Mouse (Mus musculus) hindbrain, embryonic 16.5 days (tissue): ENCODE results near the gene A630095N17Rik. TPM values are rescaled to one million over a fixed set of nuclear protein-coding genes. Genes with fewer than 3 reads are reported as not detected.

Source experiments
- ATAC-seq: fragments of 200-750 bp; cut with Nextera tagmentation; 2 replicates; pipeline ENCODE4 v1.8.0; 2017; ENCODE audit warnings: moderate TSS enrichment, moderate library complexity
- H3K27ac ChIP-seq: fragments of 300-500 bp; sonication (generic); 2 replicates; pipeline ENCODE4 v1.5.1; 2014; ENCODE audit warnings: low read depth, mild to moderate bottlenecking, control low read depth, low read length, moderate library complexity
- H3K27me3 ChIP-seq: fragments of 300-500 bp; sonication (generic); replicated peaks from 2 replicates; pipeline ENCODE4 v1.6.1; 2014; ENCODE audit warnings: low read length; ENCODE audit not compliant: control insufficient read depth, insufficient read depth
- H3K36me3 ChIP-seq: fragments of 300-500 bp; sonication (generic); 2 replicates; pipeline ENCODE4 v1.6.1; 2014; ENCODE audit warnings: mild to moderate bottlenecking, low read length, moderate library complexity, mixed read lengths; ENCODE audit not compliant: control insufficient read depth, insufficient read depth
- H3K4me1 ChIP-seq: fragments of 300-500 bp; sonication (generic); 2 replicates; pipeline ENCODE4 v1.6.1; 2014; ENCODE audit warnings: low read depth, low read length; ENCODE audit not compliant: control insufficient read depth, insufficient read depth
- H3K4me2 ChIP-seq: fragments of 300-500 bp; sonication (generic); 2 replicates; pipeline ENCODE4 v1.6.1; 2014; ENCODE audit warnings: mild to moderate bottlenecking, low read length, control low read depth, moderate library complexity
- H3K4me3 ChIP-seq: fragments of 300-500 bp; sonication (generic); 2 replicates; pipeline ENCODE4 v1.5.1; 2014; ENCODE audit warnings: mild to moderate bottlenecking, low read length, control low read depth, moderate library complexity
- H3K9ac ChIP-seq: fragments of 300-500 bp; sonication (generic); 2 replicates; pipeline ENCODE4 v1.6.1; 2014; ENCODE audit warnings: low read depth, mild to moderate bottlenecking, control low read depth, low read length, moderate library complexity
- H3K9me3 ChIP-seq: fragments of 300-500 bp; sonication (generic); 2 replicates; pipeline ENCODE4 v1.6.1; 2014; ENCODE audit warnings: mild to moderate bottlenecking, low read length, moderate library complexity; ENCODE audit not compliant: control insufficient read depth
- WGBS: fragments of 180-500 bp; shearing (Covaris S2); extraction: QIAGEN DNeasy Blood & Tissue Kit; methylation state at CpG from one replicate; pipeline ENCODE4 v1.1.7; 2014; 5-methylcytosine and 5-hydroxymethylcytosine counted together
- polyA plus RNA-seq: library from polyadenylated mRNA; unstranded; fragments of >200 nt; fragmentation: Nextera tagmentation; extraction: Ambion mirVana; gene quantifications from 2 replicates; pipeline ENCODE4 v1.2.1, GENCODE M21; 2015

A630095N17Rik gene
- 0.26 TPM in 1 of 2 replicates, not detected in the other for polyA plus RNA-seq

DNA sequence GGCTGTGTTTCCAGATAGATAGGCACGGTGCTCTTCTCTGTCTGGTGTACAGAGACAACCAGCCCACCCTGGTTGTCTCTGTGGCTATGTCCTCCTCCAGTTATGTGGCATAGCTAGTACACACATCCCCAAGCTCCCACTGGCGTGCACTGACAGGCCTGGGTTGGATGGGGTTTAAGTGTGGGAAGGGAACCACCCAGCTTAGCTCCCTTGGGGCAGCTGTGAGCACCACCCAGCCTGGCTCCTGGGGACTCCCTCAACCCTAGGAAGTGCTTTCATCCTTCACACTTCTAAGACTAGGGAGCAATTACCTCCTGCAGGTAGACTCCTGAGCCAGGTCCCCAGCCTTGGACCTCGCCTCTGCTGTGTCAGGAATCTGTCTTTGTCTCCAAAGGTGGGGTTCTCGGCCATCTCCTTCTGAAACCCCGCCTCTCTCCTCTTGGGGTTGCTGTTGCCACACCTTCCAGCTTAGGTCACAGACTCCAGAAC is at the start of gene A630095N17Rik:
Gene A630095N17Rik (minus strand): TSS at position 439 of the 489 bp plus-strand sequence.
- Histone ChIP-seq H3K27ac (no peak within 1 kb of the TSS), H3K9ac (no peak within 1 kb of the TSS), H3K4me1 (peaks cover 4% of the 10 kb centered on the region; the same call in 1 of the 2 replicates), H3K36me3 (no peaks in the 10 kb centered on the region), H3K4me3 (no peak within 1 kb of the TSS), H3K9me3 (no peaks in the 10 kb centered on the region), H3K4me2 (no peak within 1 kb of the TSS), H3K27me3 (no peaks in the 10 kb centered on the region)
- no peak for ATAC-seq
- WGBS = 70% methylated on average over 5 of the region's 5 CpGs

DNA sequence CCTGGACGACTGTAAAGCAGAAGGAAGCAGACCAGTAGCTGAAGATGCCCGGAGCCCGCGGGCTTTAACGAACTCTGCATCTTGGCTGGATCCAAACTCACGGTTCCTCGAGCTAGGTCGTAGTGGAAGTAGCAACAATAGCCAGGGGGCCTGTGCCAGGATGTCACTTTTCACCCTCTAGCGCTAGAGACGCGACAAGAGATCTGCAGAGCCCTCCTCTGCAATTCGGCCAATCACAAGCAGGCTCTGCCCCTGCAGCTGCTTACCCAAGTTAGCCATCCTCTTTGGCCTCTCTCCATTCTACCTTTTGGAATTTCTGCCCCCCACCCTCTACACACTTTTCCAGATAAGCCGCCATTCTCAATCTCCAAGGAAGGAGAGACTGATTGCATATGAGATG is 46.3 kb upstream of the A630095N17Rik start, which contains the start of gene Resp18:
Gene Resp18 (minus strand): TSS at position 188 of the 400 bp plus-strand sequence.
- Histone ChIP-seq H3K4me3 (peak within 1 kb of the TSS; percentile 50), H3K27ac (peak within 1 kb of the TSS; percentile 9; the same call in 1 of the 2 replicates), H3K36me3 (peaks cover 3% of the 10 kb centered on the region; the same call in 1 of the 2 replicates), H3K9me3 (no peaks in the 10 kb centered on the region), H3K9ac (peak within 1 kb of the TSS; percentile 62), H3K27me3 (no peaks in the 10 kb centered on the region), H3K4me2 (peak within 1 kb of the TSS; percentile 59), H3K4me1 (no peaks in the 10 kb centered on the region)
- ATAC-seq = peak; percentile 73
- 2% methylated on average over 13 of the region's 13 CpGs for WGBS

DNA sequence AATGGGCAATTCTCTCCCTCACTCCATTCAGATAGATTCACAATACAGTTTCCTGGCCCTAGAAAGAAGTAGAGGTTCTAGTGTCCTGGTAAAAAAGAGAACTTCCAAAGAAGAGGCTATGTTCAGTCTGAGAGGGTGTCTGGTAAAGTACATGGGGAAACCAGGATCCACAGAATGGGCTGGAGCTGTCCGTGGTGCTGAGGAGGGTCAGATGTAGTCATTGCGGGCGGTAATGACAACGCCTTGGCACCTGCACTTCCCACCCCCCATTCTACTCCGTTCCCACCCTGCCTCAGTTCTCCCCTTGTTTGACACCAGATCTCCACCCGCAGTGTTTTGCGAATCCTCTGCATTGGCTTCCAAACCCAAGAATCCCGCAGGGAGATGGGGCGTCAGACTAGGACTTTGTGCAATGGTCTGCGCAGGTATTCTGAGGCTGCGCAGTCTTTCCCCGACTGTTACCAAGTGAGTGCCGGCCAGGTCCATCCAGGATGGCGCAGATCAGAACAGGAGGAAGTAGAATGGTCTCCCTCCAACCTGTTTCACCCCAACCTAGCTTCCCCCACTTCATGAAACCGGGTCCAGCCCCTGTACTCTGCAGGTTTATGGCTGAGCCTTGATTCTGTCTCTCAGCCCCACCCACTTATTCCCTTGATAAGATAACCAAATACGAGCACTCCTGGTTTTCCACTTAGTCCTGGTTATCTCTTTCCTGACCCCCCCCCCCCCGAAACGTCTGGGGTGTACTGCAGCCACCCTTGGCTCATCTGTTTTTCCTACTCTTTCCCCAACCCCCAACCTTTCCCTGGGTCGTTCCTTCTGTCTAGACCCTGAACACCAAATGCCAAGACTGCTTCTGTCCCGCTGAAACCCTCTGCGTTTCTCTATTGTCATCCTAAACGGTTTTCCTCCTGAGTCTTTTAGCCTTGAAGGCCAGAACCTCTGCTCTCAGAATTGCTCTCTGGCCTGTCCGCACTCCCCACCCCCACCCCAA is 45.6 kb upstream of the A630095N17Rik start:
- Histone ChIP-seq H3K27ac (peak overlapping the region; percentile 9; the same call in 1 of the 2 replicates), H3K9ac (peak overlapping the region; percentile 62), H3K4me2 (peak overlapping the region; percentile 59), H3K4me1 (no peaks in the 10 kb centered on the region), H3K36me3 (peaks cover 3% of the 10 kb centered on the region; the same call in 1 of the 2 replicates), H3K9me3 (no peaks in the 10 kb centered on the region), H3K27me3 (no peaks in the 10 kb centered on the region), H3K4me3 (peak overlapping the region; percentile 50)
- ATAC-seq = peak; percentile 89
- 4% methylated on average over 23 of the region's 23 CpGs for WGBS

DNA sequence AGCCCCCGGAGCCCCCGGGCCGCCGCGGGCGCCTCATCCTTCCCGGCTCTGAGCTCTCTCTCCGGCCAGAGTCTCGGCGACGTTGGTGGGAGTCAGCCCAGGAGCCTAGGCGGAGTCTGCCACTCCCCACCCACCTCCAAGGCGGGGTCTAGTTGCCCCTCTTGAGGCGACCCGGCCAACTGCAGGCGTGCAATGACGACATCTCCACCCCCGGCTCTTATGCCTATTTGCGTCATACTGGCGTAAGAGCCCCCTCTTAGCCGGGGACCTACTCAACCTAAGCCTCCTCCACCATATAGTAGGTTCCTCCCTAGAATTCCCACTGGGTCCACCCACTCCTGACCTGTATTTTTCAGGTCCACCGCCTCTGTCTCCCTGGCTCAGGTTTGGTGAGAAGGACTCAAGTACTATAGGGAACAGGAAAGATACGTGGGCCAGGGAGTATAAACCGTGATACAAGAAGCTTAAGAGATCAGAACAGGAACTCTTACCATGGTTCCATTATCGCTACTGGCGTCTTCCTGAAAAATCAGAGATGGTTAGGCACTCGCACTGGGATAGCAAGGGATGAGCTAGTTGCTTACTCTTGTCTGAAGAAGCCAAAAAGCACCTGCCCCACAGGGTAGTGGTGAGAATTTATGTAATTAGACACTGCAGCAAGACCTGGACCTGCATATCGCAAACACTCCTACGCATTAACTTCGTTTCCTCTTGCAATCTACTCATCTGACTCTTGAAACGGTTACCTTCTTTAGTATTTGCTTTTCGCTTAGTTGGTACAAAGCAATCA is 32.4 kb upstream of the A630095N17Rik start, which contains the start of gene Ptprn:
Gene Ptprn (minus strand): TSS at position 412 of the 790 bp plus-strand sequence.
- peak within 1 kb of the TSS; percentile 76 for H3K9ac ChIP-seq
- no peaks in the 10 kb centered on the region; the same call in 1 of the 2 replicates for H3K4me1 ChIP-seq
- no peaks in the 10 kb centered on the region for H3K36me3 ChIP-seq
- peak; percentile 92 for ATAC-seq
- peaks cover 3% of the 10 kb centered on the region; the same call in 1 of the 2 replicates for H3K27me3 ChIP-seq
- no peaks in the 10 kb centered on the region for H3K9me3 ChIP-seq
- H3K4me3 ChIP-seq = peak within 1 kb of the TSS; percentile 71
- peak within 1 kb of the TSS; percentile 64; the same call in 1 of the 2 replicates for H3K27ac ChIP-seq
- peak within 1 kb of the TSS; percentile 56 for H3K4me2 ChIP-seq
- 10% methylated on average over 29 of the region's 32 CpGs for WGBS

DNA sequence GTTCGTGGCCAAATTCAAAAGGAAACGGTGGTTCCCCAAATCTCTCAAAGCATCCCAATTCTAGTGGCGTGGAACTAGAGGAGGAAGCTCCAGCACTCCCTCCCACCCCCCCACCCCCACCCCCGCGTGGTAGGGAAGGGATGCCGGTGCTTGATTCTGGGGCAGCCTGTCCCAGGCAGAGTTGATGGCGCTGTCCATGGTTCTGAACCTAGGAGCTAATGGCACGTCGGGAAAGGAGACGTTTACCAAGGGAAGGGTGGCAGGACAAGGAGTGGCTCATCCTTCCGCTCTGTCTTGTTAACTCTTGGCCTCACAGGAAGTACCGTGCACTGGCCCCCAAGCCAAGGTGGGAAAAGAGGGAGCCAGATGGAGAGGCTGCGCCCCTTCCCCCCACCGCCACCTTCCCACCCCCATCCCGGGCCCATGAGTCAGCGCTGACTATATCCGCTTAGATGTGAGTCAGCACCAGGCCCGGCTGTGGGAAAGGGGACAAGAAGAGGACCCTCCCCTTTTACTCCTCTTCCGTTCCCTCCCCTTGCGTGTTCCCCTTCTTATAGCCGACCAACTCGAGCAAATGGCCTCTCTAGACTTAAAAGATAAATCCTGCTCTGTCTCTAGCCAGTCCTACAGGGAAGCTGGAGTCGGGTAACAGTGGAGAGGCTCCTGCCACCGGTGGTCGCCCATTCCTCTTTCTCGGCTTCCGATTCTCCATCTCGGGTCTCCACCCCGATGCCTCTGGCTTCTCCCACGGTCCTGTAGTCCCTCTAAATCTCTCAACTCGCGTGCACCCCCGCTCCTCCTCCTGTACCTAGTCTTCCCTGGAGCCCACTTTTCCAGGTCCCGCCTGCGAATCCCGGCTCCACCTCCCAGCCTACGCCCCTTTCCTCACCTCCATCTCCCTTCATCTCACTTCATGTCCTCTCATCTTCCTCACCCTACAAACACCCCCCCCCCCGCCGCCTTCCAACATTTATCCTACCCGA is 31.4 kb upstream of the A630095N17Rik start:
- H3K9ac ChIP-seq = peak overlapping the region; percentile 76
- peak overlapping the region; percentile 71 for H3K4me3 ChIP-seq
- no peaks in the 10 kb centered on the region for H3K36me3 ChIP-seq
- no peaks in the 10 kb centered on the region for H3K9me3 ChIP-seq
- peaks cover 3% of the 10 kb centered on the region; the same call in 1 of the 2 replicates for H3K27me3 ChIP-seq
- H3K4me2 ChIP-seq = peak overlapping the region; percentile 56
- peak; percentile 76 for ATAC-seq
- peak overlapping the region; percentile 64; the same call in 1 of the 2 replicates for H3K27ac ChIP-seq
- WGBS = 1% methylated on average over 40 of the region's 40 CpGs
- no peaks in the 10 kb centered on the region; the same call in 1 of the 2 replicates for H3K4me1 ChIP-seq

DNA sequence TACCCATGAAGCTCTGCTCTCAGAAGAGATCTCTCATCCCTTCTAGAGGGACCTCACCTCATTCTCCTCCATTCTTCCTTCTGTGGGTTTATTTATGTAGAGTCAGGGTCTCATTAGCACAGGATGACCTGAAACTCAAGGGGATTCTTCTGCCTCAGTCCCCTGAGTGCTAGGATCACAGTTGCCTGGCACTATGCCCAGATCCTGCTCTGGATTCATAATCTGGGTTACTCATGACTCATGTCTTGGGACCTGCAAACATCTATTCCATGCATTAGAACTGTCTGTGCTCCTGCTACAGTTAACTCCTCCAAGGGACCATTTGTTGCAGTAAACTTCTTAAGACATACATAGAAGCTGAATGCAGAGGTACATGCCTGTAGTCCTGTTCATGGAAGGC is 29.4 kb upstream of the A630095N17Rik start:
- Histone ChIP-seq H3K4me3 (no peak overlapping the region), H3K36me3 (no peaks in the 10 kb centered on the region), H3K27ac (no peak overlapping the region), H3K27me3 (peaks cover 3% of the 10 kb centered on the region; the same call in 1 of the 2 replicates), H3K9ac (no peak overlapping the region), H3K4me2 (no peak overlapping the region), H3K9me3 (no peaks in the 10 kb centered on the region), H3K4me1 (no peaks in the 10 kb centered on the region; the same call in 1 of the 2 replicates)
- no peak for ATAC-seq

DNA sequence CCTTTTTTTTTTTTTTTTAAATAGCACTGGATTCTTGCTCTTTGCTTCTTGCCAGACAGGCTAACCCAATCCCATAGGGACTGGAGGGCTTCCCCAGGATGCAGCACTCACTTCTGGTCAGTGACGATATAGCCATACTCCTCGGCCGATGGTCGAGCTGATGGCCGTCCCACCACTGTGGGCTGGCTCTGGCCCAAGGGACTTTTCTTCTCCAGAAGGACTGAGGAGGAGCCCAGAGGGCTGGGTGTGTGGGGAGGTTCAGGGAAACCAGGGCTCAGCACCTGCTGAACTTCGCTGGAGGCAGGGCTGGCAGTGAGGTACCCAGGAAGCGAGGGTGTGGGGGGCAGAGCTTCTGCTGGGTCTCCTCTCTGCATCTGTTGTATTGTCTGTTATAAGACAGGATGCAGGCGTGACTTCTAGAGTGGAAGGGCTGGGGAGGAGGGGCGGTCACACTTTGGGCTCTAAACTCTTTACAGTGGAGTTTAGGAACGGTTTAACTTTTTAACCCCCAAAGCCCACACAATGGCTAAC is 23.7 kb upstream of the A630095N17Rik start:
- WGBS = 73% methylated on average over 10 of the region's 10 CpGs
- Histone ChIP-seq H3K36me3 (no peaks in the 10 kb centered on the region), H3K4me1 (peaks cover 5% of the 10 kb centered on the region), H3K27ac (no peak overlapping the region), H3K9ac (no peak overlapping the region), H3K4me3 (no peak overlapping the region), H3K27me3 (no peaks in the 10 kb centered on the region), H3K4me2 (no peak overlapping the region), H3K9me3 (no peaks in the 10 kb centered on the region)
- no peak for ATAC-seq
